Mouse (Mus musculus) hindbrain, embryonic 11.5 days (tissue): ENCODE results near the gene Fen1. TPM values are rescaled to one million over a fixed set of nuclear protein-coding genes. Genes with fewer than 3 reads are reported as not detected.

Experiments used
- ATAC-seq: fragments of 200-750 bp; cut with Nextera tagmentation; 2 replicates; pipeline ENCODE4 v1.8.0; 2017; ENCODE audit warnings: mild to moderate bottlenecking, moderate TSS enrichment, moderate library complexity; ENCODE audit not compliant: low FRiP score
- DNase-seq: peaks from one replicate; pipeline ENCODE4 v3.0.0-alpha.2; 2015; ENCODE audit warnings: low spot score
- H3K27ac ChIP-seq: fragments of 300-500 bp; sonication (generic); 2 replicates; pipeline ENCODE4 v1.5.1; 2014; ENCODE audit warnings: mild to moderate bottlenecking, low read depth, low read length
- H3K27me3 ChIP-seq: fragments of 300-500 bp; sonication (generic); 2 replicates; pipeline ENCODE4 v1.6.1; 2014; ENCODE audit warnings: mild to moderate bottlenecking, low read length, moderate library complexity, mixed read lengths; ENCODE audit not compliant: control insufficient read depth, insufficient read depth
- H3K36me3 ChIP-seq: fragments of 300-500 bp; sonication (generic); 2 replicates; pipeline ENCODE4 v1.6.1; 2014; ENCODE audit warnings: mild to moderate bottlenecking, low read length, moderate library complexity, mixed read lengths; ENCODE audit not compliant: control insufficient read depth, insufficient read depth
- H3K4me1 ChIP-seq: fragments of 300-500 bp; sonication (generic); replicated peaks from 2 replicates; pipeline ENCODE4 v1.6.1; 2014; ENCODE audit warnings: low read length, mixed read lengths; ENCODE audit not compliant: control insufficient read depth, insufficient read depth
- H3K4me2 ChIP-seq: fragments of 300-500 bp; sonication (generic); replicated peaks from 2 replicates; pipeline ENCODE4 v1.6.1; 2014; ENCODE audit warnings: mild to moderate bottlenecking, low read depth, low read length
- H3K4me3 ChIP-seq: fragments of 300-500 bp; sonication (generic); 2 replicates; pipeline ENCODE4 v1.5.1; 2014; ENCODE audit warnings: low read depth, low read length
- H3K9ac ChIP-seq: fragments of 300-500 bp; sonication (generic); 2 replicates; pipeline ENCODE4 v1.6.1; 2014; ENCODE audit warnings: low read depth, low read length
- H3K9me3 ChIP-seq: fragments of 300-500 bp; sonication (generic); 2 replicates; pipeline ENCODE4 v1.6.1; 2016; ENCODE audit warnings: low read length; ENCODE audit not compliant: control insufficient read depth
- WGBS: fragments of 180-500 bp; shearing (Covaris S2); extraction: QIAGEN DNeasy Blood & Tissue Kit; methylation state at CpG from one replicate; pipeline ENCODE4 v1.1.7; 2014; 5-methylcytosine and 5-hydroxymethylcytosine counted together
- polyA plus RNA-seq: library from polyadenylated mRNA; unstranded; fragments of >200 nt; fragmentation: Nextera tagmentation; extraction: Ambion mirVana; gene quantifications from 2 replicates; pipeline ENCODE4 v1.2.1, GENCODE M21; 2014

Fen1 gene
- polyA plus RNA-seq, 1 experiment from 2014 or later = 80.1 TPM

DNA sequence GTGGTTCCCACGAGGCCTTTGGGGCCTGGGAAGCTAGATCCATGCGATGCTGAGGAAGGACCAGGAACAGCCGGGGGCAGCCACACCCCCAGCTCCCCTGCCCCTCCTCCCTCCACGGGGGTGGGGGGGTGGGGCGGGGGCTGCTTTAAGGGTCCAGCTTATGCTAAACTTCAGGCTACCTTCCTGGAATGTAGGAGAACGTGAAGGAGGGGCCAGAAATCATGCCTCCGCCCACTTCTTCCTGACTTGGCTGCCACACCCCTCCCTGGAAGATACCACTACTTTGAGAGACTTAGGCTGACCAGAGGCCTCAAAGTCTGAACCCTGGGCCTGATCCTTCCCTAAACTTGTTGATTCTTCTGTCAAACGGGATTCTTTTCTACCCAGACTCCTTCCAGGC, 18.7 kb upstream of the Fen1 start:
- ATAC-seq = no peak

GRCm38 (mm10) chr19:10221585-10221984, 17.6 kb upstream of the Fen1 start:
- Histone ChIP-seq H3K27ac (no peak overlapping the region), H3K4me3 (no peak overlapping the region), H3K4me2 (no peak overlapping the region), H3K36me3 (no peaks in the 10 kb centered on the region), H3K9me3 (no peaks in the 10 kb centered on the region), H3K27me3 (no peaks in the 10 kb centered on the region), H3K9ac (no peak overlapping the region), H3K4me1 (0 out of 2 replicates have a peak, but pooled peaks cover 2% of the 10 kb centered on the region)
- WGBS = 73% methylated on average over 4 of the region's 4 CpGs
- DNase-seq (no peak), ATAC-seq (no peak)

More for the DNA sequence above, 18.7 kb upstream of the Fen1 start:
- no peaks in the 10 kb centered on the region for H3K9me3 ChIP-seq
- H3K27ac ChIP-seq = no peak overlapping the region
- no peak for DNase-seq
- H3K4me3 ChIP-seq = no peak overlapping the region
- H3K4me1 ChIP-seq = 0 out of 2 replicates have a peak, but pooled peaks cover 2% of the 10 kb centered on the region
- H3K27me3 ChIP-seq = no peaks in the 10 kb centered on the region
- no peaks in the 10 kb centered on the region for H3K36me3 ChIP-seq
- no peak overlapping the region for H3K9ac ChIP-seq
- no peak overlapping the region for H3K4me2 ChIP-seq
- 55% methylated on average over 8 of the region's 8 CpGs for WGBS

DNA sequence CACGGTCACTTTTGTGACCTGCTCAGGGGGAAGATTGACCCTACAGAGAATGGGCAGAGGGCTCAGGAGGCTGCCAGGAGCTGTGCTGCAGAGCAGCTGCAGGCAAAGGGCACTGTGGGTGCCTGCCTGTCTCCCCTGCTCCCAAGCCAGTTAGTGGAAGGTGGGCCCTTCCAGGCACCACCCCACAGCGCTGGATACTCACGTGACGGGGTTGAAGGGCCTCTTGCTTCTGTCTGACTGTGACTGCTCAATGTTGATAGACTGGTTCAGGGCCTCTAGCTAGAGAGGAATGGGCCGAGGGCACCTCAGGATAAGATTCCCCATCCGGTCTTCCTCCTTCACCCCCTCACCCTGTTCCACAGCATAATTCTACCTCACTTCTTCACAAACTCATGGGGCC, 15.6 kb upstream of the Fen1 start:
- Histone ChIP-seq H3K4me1 (no peaks in the 10 kb centered on the region), H3K4me3 (no peak overlapping the region), H3K36me3 (no peaks in the 10 kb centered on the region), H3K4me2 (no peak overlapping the region), H3K27me3 (no peaks in the 10 kb centered on the region), H3K27ac (no peak overlapping the region), H3K9ac (no peak overlapping the region), H3K9me3 (no peaks in the 10 kb centered on the region)
- DNase-seq (no peak), ATAC-seq (no peak)
- WGBS = 73% methylated on average over 6 of the region's 6 CpGs

- Histone ChIP-seq H3K27me3 (no peaks in the 10 kb centered on the region), H3K4me3 (no peak overlapping the region), H3K9ac (no peak overlapping the region), H3K9me3 (no peaks in the 10 kb centered on the region), H3K4me1 (no peaks in the 10 kb centered on the region), H3K36me3 (no peaks in the 10 kb centered on the region), H3K4me2 (no peak overlapping the region), H3K27ac (no peak overlapping the region)
- ATAC-seq (0 out of 2 replicates have a peak, but pooled peaks have one; percentile 28), DNase-seq (peak; percentile 72)
- 59% methylated on average over 3 of the region's 3 CpGs for WGBS
Measured at GRCm38 (mm10) chr19:10219108-10219507, 15.1 kb upstream of the Fen1 start.

GRCm38 (mm10) chr19:10216101-10216500, 12.1 kb upstream of the Fen1 start:
- Histone ChIP-seq H3K27me3 (no peaks in the 10 kb centered on the region), H3K4me2 (no peak overlapping the region), H3K4me1 (no peaks in the 10 kb centered on the region), H3K9ac (no peak overlapping the region), H3K27ac (no peak overlapping the region), H3K9me3 (no peaks in the 10 kb centered on the region), H3K36me3 (no peaks in the 10 kb centered on the region), H3K4me3 (no peak overlapping the region)
- 79% methylated on average over 8 of the region's 8 CpGs for WGBS
- ATAC-seq (no peak), DNase-seq (no peak)

GRCm38 (mm10) chr19:10213796-10214471, 10.0 kb upstream of the Fen1 start:
- no peak for ATAC-seq
- H3K9me3 ChIP-seq = no peaks in the 10 kb centered on the region
- DNase-seq = no peak
- H3K4me3 ChIP-seq = no peak overlapping the region
- no peaks in the 10 kb centered on the region for H3K27me3 ChIP-seq
- 93% methylated on average over 10 of the region's 10 CpGs for WGBS
- no peak overlapping the region for H3K9ac ChIP-seq
- H3K36me3 ChIP-seq = no peaks in the 10 kb centered on the region
- no peaks in the 10 kb centered on the region for H3K4me1 ChIP-seq
- no peak overlapping the region for H3K27ac ChIP-seq
- H3K4me2 ChIP-seq = no peak overlapping the region

DNA sequence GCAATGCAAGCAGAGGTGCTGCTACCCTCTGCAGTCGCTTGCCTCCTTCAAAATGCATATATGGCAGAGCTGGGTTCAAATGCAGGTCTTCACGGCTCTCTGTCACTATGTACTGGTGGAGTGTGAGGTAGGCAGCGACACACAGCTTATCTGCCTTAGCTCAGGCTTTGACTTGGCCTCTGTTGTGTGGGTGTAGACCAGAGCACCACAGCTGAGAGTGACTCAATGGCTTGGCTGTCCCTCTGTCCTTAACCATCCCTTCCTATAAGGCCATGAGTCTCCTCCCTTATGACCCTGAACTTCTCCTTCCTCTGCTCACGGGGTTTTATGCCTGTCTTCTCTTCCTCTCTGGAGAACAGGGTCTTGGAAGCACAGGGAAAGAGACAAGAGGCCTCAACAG, 6.9 kb upstream of the Fen1 start:
- WGBS = 83% methylated on average over 4 of the region's 4 CpGs
- H3K9me3 ChIP-seq = no peaks in the 10 kb centered on the region
- peaks cover 4% of the 10 kb centered on the region; the same call in 1 of the 2 replicates for H3K36me3 ChIP-seq
- H3K4me1 ChIP-seq = no peaks in the 10 kb centered on the region
- no peak overlapping the region for H3K4me3 ChIP-seq
- no peak overlapping the region for H3K4me2 ChIP-seq
- no peak overlapping the region for H3K9ac ChIP-seq
- no peak overlapping the region for H3K27ac ChIP-seq
- no peaks in the 10 kb centered on the region for H3K27me3 ChIP-seq
- no peak for ATAC-seq
- no peak for DNase-seq

GRCm38 (mm10) chr19:10208851-10209250, 4.9 kb upstream of the Fen1 start:
- Histone ChIP-seq H3K9ac (no peak overlapping the region), H3K36me3 (peaks cover 4% of the 10 kb centered on the region; the same call in 1 of the 2 replicates), H3K9me3 (no peaks in the 10 kb centered on the region), H3K4me1 (no peaks in the 10 kb centered on the region), H3K27me3 (no peaks in the 10 kb centered on the region), H3K4me3 (no peak overlapping the region), H3K27ac (no peak overlapping the region), H3K4me2 (no peak overlapping the region)
- 92% methylated on average over 3 of the region's 3 CpGs for WGBS
- no peak for ATAC-seq
- no peak for DNase-seq

DNA sequence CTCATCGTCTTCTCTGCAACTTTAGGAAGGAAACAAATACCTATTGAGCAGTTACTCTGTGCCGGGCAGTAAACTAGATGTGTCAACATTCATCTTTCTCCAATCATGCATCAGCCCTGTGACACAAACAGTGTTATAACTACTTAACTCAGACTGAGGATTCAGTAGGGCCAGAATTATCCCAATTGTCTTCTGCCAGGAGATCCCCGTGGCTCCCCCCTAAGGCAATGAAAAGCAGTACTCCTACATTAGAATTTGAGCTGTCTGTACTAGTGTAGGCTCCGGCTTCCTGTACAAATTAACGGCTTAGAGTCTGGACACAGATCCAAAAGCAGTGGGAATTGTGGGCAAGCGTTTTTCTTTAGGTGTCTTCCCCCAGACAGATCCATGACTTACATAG, 1.1 kb upstream of the Fen1 start:
- Histone ChIP-seq H3K27me3 (no peaks in the 10 kb centered on the region), H3K27ac (no peak overlapping the region), H3K4me1 (peaks cover 7% of the 10 kb centered on the region), H3K9me3 (no peaks in the 10 kb centered on the region), H3K9ac (no peak overlapping the region), H3K4me3 (no peak overlapping the region; the same call in 1 of the 2 replicates), H3K36me3 (peaks cover 11% of the 10 kb centered on the region), H3K4me2 (peak overlapping the region; percentile 76; the same call in 1 of the 2 replicates)
- WGBS = 76% methylated on average over 6 of the region's 6 CpGs
- no peak for DNase-seq
- no peak for ATAC-seq
